Mouse (Mus musculus) right cerebral cortex, adult 18-20 months (tissue): ENCODE data around the gene Phkb.
"Not testable (repeated sequence)": the region's sequence is repeated elsewhere in the genome, so short reads cannot be mapped to it uniquely, and the experiment has no call there.

Experiments
- DNase-seq: peaks from one replicate; pipeline ENCODE4 v3.0.0; 2022; ENCODE audit warnings: mixed read lengths

Gene Phkb

GRCm38 (mm10) chr8:85840657-85841488, at the start of gene Phkb, which contains the start of gene Itfg1:
Phkb (plus strand) TSS chr8:85840959.
Itfg1 (minus strand) TSS chr8:85840921.
- peak; percentile 90 for DNase-seq

GRCm38 (mm10) chr8:85796392-85796791, 44.4 kb upstream of the Phkb start:
- not testable (repeated sequence) for DNase-seq

DNA sequence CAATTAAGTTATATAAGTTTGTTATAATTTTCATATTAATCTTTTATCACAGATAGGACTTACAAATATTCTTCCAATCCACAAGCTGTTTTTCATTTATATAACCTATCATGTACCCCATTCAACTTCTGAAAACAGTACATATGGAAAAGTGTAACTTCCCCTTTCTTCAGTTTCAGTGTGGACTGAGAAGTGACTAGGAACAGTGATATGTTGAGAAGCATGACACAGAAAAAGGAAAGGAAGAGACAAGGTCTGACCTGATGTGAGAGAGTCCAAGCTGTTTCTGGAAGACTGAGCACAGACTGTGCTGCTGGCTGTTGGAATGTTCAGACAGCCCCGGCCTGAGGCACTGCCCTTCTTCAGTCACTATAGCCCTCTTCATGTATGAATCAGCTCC, 40.6 kb upstream of the Phkb start:
- no peak for DNase-seq

DNA sequence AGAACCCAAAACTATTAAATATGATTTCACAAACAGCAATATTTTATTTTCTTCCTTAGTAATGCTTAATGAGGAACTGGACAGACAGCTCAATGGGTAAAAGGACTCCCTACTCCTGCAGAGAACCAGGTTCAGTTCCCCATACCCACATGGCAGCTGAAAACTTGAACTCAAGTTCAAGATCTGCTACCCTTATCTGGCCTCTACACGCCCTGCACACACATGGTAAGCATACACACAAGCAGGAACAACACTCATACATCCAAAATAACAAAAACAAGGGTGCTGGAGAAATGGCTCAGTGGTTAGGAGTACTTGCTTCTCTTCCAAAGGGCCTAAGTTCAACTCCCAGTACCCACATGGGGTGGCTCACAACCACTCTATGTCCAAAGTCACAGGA, 39.4 kb upstream of the Phkb start:
- no peak for DNase-seq

GRCm38 (mm10) chr8:85813621-85814020, 27.1 kb upstream of the Phkb start:
- no peak for DNase-seq

GRCm38 (mm10) chr8:85839916-85840656, 673 bp upstream of the Phkb start:
- no peak for DNase-seq

- no peak for DNase-seq
Measured at GRCm38 (mm10) chr8:85841489-85841795, 683 bp downstream of the Phkb start.

GRCm38 (mm10) chr8:85845887-85846286, 5.1 kb downstream of the Phkb start:
- DNase-seq = no peak

- DNase-seq = no peak
Measured at GRCm38 (mm10) chr8:85854220-85855123, 13.7 kb downstream of the Phkb start.

GRCm38 (mm10) chr8:85857227-85857896, 16.6 kb downstream of the Phkb start:
- not testable (repeated sequence) for DNase-seq

- no peak for DNase-seq
Measured at GRCm38 (mm10) chr8:85860612-85861011, 19.9 kb downstream of the Phkb start.

GRCm38 (mm10) chr8:85862381-85862780, 21.6 kb downstream of the Phkb start:
- no peak for DNase-seq

- no peak for DNase-seq
Measured at GRCm38 (mm10) chr8:85871660-85872059, 30.9 kb downstream of the Phkb start.

GRCm38 (mm10) chr8:85877976-85878375, 37.2 kb downstream of the Phkb start:
- no peak for DNase-seq

DNA sequence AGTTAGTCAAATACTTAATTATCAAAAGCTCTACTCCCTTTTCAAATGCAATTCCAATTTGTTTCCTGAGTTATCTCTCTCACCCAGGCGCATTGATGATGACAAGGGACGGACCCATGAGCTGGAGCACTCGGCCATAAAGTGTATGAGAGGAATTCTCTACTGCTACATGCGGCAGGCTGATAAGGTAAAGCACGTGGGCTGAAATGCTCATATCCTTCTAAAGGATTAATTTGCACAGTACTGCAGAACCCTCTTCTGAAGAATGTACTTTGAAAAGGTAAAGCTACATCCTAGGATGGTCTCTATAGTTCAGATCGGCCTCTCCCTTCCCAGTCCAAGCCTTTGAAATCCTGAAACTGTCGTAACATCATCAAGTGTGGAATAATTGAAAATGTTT, 38.9 kb downstream of the Phkb start:
- DNase-seq = no peak

DNA sequence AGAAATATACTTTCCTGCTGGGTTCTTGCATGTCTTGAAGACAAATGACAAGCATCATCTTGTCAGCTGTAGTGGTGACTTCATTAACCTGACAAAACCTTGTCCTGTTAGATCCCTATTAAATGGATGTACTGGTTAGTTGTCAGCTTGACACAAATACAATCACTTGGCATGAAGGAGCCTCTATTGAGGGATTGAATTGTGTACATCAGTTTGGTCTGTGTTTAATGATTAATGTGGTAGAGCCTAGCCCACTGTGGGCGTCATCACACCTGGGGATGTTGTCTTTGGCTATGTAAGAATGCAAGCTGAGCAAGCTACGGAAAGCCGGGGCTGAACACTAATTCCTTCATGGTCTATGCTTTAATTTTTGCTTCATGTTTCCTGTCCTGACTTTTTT, 44.1 kb downstream of the Phkb start:
- no peak for DNase-seq

DNA sequence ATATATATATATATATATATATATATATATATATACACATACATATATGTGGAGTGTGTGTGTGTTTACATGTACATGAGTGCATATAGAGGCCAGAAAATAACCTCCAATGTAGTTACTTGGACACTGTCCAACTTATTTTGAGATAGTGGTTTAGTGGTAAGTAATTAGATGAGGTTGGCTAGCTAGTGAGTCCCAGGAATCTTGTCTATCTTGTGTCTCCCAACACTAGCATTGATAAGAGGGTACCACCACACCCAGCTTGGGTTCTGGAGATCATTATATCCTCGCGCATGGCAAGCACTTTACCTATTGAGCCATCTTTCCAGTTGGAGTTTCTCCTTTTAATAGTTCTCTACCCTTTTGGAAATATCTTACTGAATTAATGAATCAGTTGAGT, 56.9 kb downstream of the Phkb start:
- no peak for DNase-seq

DNA sequence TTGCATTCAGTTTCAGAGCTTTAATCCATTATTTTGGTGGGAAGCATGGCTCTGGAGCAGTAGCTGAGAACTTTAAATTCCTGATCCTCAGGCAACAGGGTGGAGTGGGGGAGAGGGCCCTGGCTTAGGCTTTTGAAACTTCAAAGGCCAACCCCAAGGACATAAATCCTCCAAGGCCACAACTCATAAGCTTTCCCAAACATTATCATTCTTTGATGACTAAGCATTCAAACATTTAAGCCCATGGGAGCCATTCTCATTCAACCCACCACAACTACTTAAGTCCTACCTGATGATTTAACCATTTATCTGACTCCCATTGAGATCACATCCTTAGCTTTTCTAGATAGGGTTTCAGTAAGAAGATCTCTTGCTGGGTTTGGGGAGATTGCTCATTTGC, 84.2 kb downstream of the Phkb start:
- no peak for DNase-seq

DNA sequence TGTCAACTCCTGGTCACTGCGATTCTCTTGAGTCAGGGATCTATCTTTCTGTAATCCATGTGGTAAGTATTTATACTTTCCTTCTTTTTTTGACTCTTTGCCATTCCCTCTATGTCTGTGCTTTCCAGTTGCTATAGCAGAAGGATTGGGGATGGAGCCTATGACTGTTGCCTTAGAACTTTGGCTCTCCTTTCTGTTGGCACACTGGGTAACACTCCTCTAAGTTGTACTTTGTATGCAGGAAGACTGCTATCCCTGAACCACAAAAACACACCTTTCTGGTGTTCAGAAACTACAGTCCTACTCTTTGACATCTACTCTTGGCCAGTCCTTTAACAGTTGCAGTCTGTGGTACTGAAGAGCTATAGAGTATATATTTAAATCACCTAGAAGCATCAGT, 84.8 kb downstream of the Phkb start:
- DNase-seq = no peak

DNA sequence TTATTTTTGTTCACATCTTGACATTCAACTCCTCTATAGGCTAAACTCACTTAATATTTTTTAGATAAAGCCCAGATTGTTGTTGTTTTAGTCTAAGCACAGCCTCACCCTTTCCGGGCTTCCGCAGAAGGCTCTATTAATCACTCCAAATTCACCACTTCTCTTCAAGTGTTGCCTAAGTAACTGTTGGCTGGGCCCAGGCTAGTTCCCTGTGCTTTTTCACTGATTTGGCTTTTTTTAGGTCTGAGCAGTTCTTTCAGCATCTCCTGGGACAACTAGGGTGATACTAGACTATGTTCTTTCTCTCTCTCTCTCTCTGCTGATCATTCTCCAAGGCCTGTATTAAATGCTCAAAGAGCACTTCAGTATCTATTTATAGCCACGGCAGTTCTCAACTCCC, 85.3 kb downstream of the Phkb start:
- peak; percentile 29 for DNase-seq

DNA sequence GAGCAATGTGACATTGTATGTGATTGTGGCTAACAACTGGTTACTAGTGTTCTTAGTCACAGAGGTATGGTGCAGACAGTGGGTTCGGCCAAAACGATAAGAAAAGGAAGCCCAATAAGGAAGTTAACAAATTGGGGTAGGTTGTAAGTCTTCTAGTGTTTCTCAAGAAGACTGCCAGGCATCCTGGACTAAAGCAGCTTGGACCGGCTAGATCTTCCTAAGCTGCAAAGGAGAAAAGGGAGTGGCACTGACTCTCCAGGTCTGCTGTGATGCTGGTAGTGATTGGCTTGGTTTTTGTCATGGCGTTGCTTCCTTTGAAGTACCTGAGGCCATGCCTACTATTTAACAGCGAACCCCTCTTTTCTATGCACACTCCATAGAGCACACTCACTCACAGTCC, 95.4 kb downstream of the Phkb start:
- no peak for DNase-seq

DNA sequence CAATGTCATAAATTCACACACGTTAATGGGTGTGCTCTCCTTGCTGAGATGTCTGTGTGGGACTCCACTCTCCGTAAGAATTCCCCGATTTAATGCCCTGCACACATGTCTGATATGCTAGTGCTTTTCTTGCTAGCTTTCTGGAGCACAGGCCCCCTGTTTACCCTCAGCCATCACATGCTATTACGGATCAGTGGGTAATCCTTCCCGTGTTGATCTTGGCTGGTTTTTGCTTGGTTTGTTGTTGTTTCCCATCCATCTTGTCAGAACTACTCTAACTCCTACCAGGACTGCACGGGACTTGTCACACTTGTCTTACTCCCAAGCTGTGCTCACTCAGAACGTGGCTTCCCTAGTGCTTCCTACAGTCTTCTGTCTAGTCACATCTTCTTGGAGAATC, 96.6 kb downstream of the Phkb start:
- DNase-seq = no peak

DNA sequence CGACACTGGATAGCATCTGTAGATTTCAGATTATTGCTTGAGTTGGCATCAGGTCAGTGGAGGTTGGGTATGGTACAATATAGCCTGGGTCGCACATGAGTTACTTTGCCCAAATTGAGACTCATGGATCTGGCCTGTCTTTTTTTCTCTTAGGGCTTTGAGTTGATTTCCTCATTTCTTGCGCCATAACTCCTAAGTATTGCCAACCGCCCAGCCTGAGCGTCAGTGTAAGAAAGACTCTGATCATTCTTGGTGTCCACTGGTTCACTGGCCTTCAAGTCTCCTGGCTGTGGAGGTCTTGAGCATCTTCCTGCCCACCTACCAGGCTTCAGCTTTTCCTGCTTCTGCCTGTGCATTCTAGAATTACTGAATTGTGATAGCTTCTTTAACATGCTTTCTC, 104.1 kb downstream of the Phkb start:
- DNase-seq = no peak
